Mouse (Mus musculus) thymus, adult 2 months (tissue): ENCODE results near the gene Mtmr1.

ENCODE experiments used
- CTCF ChIP-seq: fragments of 200-500 bp; IDR thresholded peaks from 2 replicates; pipeline ENCODE4 v1.5.1; 2012; ENCODE audit warnings: mild to moderate bottlenecking, control low read depth, low read length, moderate library complexity, borderline replicate concordance; ENCODE audit not compliant: control insufficient read depth, poor library complexity, insufficient read depth; ENCODE audit errors: extremely low read depth
- POLR2A ChIP-seq: fragments of 200-500 bp; IDR thresholded peaks from 2 replicates; pipeline ENCODE4 v1.6.1; 2012; ENCODE audit warnings: mild to moderate bottlenecking, low read length, control low read depth, moderate library complexity; ENCODE audit not compliant: control insufficient read depth, poor library complexity, insufficient read depth; ENCODE audit errors: extremely low read depth

DNA sequence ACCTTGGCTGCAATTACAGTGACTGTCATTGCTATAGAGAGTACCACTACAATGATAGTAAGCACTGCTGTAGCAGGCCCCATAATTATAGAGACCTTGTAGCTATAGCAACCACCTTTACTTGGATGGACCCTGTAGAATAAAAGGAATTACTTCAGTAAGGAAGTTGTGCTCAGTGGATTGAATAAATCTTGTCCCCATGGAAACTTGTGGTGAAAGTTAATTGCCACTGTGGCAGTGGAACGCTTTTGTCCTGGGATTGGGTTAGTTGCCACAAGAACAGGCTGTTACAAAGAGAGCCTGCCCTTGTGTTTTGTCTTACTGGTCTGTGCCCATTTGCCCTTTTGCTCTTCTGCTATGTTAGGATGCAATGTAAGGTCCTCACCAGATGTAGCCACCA, 69.9 kb downstream of the Mtmr1 start:
- TF ChIP-seq CTCF (no peak), POLR2A (no peak)
